Mouse (Mus musculus) cortical plate, adult 2 months (tissue): ENCODE measurements at regions not wholly inside any gene's neighbourhood (a gene's known extent, or its start where the extent isn't known, plus 50 kb on each side); places are given as distances from the start of the nearest gene placed in this dataset.

Experiments used
- CTCF ChIP-seq: fragments of 200-500 bp; IDR thresholded peaks from 2 replicates; pipeline ENCODE4 v1.5.1; 2011; ENCODE audit warnings: mild to moderate bottlenecking, control low read depth, low read length; ENCODE audit not compliant: insufficient read depth; ENCODE audit errors: extremely low read depth
- POLR2A ChIP-seq: fragments of 200-500 bp; IDR thresholded peaks from 2 replicates; pipeline ENCODE4 v1.6.1; 2011; ENCODE audit warnings: mild to moderate bottlenecking, low read length, control low read depth; ENCODE audit not compliant: insufficient read depth; ENCODE audit errors: extremely low read depth

- TF ChIP-seq POLR2A (no peak), CTCF (no peak)
These were observed 154.3 kb upstream of the Mylip start for GRCm38 (mm10) chr13:45235236-45235635.
